Mouse (Mus musculus): Measurements from ENCODE around the gene Brpf1. TPM values are rescaled to one million over a fixed set of nuclear protein-coding genes. Genes with fewer than 3 reads are reported as not detected.

Brpf1 gene
- polyA plus RNA-seq (2012; ENCODE audit: insufficient read depth, low replicate concordance), result 10.2 and 16.6 TPM in 2 replicates

GRCm38 (mm10) chr6:113306986-113307349 lies at the start of gene Brpf1:
Gene Brpf1, plus strand, starts transcription at chr6:113307137.
- Histone ChIP-seq H3K4me1 (peaks cover 63% of the 10 kb centered on the region), H3K4me3 (replicated peaks) (peak within 1 kb of the TSS; percentile 97), H3K36me3 (replicated peaks; ENCODE audit: low read length) (peaks cover 30% of the 10 kb centered on the region), H3K9me3 (no peaks in the 10 kb centered on the region), H3K27me3 (replicated peaks) (no peaks in the 10 kb centered on the region)
- no peak for TF ChIP-seq FLI1 (IDR thresholded peaks at IDR 0.05; ENCODE audit: low read length)
- TF ChIP-seq GATA1 (IDR thresholded peaks at IDR 0.05; ENCODE audit: borderline replicate concordance, low read length), result no peak

GRCm38 (mm10) chr6:113261174-113261858 lies 45.6 kb upstream of the Brpf1 start:
- Histone ChIP-seq H3K4me1 (no peaks in the 10 kb centered on the region), H3K27me3 (replicated peaks) (no peaks in the 10 kb centered on the region), H3K36me3 (replicated peaks; ENCODE audit: low read length) (peaks cover 98% of the 10 kb centered on the region), H3K9me3 (no peaks in the 10 kb centered on the region), H3K4me3 (replicated peaks) (no peak overlapping the region)
- TF ChIP-seq GATA1 (IDR thresholded peaks at IDR 0.05; ENCODE audit: borderline replicate concordance, low read length) (no peak), FLI1 (IDR thresholded peaks at IDR 0.05; ENCODE audit: low read length) (no peak)

- Histone ChIP-seq H3K36me3 (replicated peaks; ENCODE audit: low read length) (peaks cover 99% of the 10 kb centered on the region), H3K9me3 (no peaks in the 10 kb centered on the region), H3K4me3 (replicated peaks) (no peak overlapping the region), H3K4me1 (no peaks in the 10 kb centered on the region), H3K27me3 (replicated peaks) (no peaks in the 10 kb centered on the region)
- no peak for TF ChIP-seq FLI1 (IDR thresholded peaks at IDR 0.05; ENCODE audit: low read length)
- no peak for TF ChIP-seq GATA1 (IDR thresholded peaks at IDR 0.05; ENCODE audit: borderline replicate concordance, low read length)
Measured at GRCm38 (mm10) chr6:113263531-113263930, 43.4 kb upstream of the Brpf1 start.

- H3K9me3 ChIP-seq, result no peaks in the 10 kb centered on the region
- no peak for TF ChIP-seq GATA1 (IDR thresholded peaks at IDR 0.05; ENCODE audit: borderline replicate concordance, low read length)
- TF ChIP-seq FLI1 (IDR thresholded peaks at IDR 0.05; ENCODE audit: low read length), result no peak
- H3K4me1 ChIP-seq, result no peaks in the 10 kb centered on the region
- peaks cover 99% of the 10 kb centered on the region for H3K36me3 ChIP-seq (replicated peaks; ENCODE audit: low read length)
- H3K27me3 ChIP-seq (replicated peaks), result no peaks in the 10 kb centered on the region
- no peak overlapping the region for H3K4me3 ChIP-seq (replicated peaks)
Measured at GRCm38 (mm10) chr6:113264429-113264828, 42.5 kb upstream of the Brpf1 start.

- Histone ChIP-seq H3K27me3 (replicated peaks) (no peaks in the 10 kb centered on the region), H3K36me3 (replicated peaks; ENCODE audit: low read length) (peaks cover 99% of the 10 kb centered on the region), H3K9me3 (no peaks in the 10 kb centered on the region), H3K4me3 (replicated peaks) (no peak overlapping the region), H3K4me1 (no peaks in the 10 kb centered on the region)
- no peak for TF ChIP-seq GATA1 (IDR thresholded peaks at IDR 0.05; ENCODE audit: borderline replicate concordance, low read length)
- TF ChIP-seq FLI1 (IDR thresholded peaks at IDR 0.05; ENCODE audit: low read length), result no peak
Measured at GRCm38 (mm10) chr6:113266996-113267655, 39.8 kb upstream of the Brpf1 start.

- Histone ChIP-seq H3K4me1 (no peaks in the 10 kb centered on the region), H3K36me3 (replicated peaks; ENCODE audit: low read length) (peaks cover 99% of the 10 kb centered on the region), H3K27me3 (replicated peaks) (no peaks in the 10 kb centered on the region), H3K4me3 (replicated peaks) (no peak overlapping the region), H3K9me3 (no peaks in the 10 kb centered on the region)
- TF ChIP-seq FLI1 (IDR thresholded peaks at IDR 0.05; ENCODE audit: low read length) (no peak), GATA1 (IDR thresholded peaks at IDR 0.05; ENCODE audit: borderline replicate concordance, low read length) (no peak)
Measured at GRCm38 (mm10) chr6:113267988-113268387, 38.9 kb upstream of the Brpf1 start.

GRCm38 (mm10) chr6:113272365-113272764 lies 34.6 kb upstream of the Brpf1 start:
- H3K9me3 ChIP-seq, result no peaks in the 10 kb centered on the region
- H3K4me1 ChIP-seq, result no peaks in the 10 kb centered on the region
- no peak for TF ChIP-seq FLI1 (IDR thresholded peaks at IDR 0.05; ENCODE audit: low read length)
- H3K27me3 ChIP-seq (replicated peaks), result no peaks in the 10 kb centered on the region
- H3K36me3 ChIP-seq (replicated peaks; ENCODE audit: low read length), result peaks cover 99% of the 10 kb centered on the region
- H3K4me3 ChIP-seq (replicated peaks), result no peak overlapping the region

GRCm38 (mm10) chr6:113276846-113277245 lies 30.1 kb upstream of the Brpf1 start:
- peaks cover under 1% of the 10 kb centered on the region; the same call in 1 of the 2 replicates for H3K4me1 ChIP-seq
- peaks cover 5% of the 10 kb centered on the region for H3K27me3 ChIP-seq (replicated peaks)
- TF ChIP-seq FLI1 (IDR thresholded peaks at IDR 0.05; ENCODE audit: low read length), result no peak
- no peak for TF ChIP-seq GATA1 (IDR thresholded peaks at IDR 0.05; ENCODE audit: borderline replicate concordance, low read length)
- peaks cover 94% of the 10 kb centered on the region for H3K36me3 ChIP-seq (replicated peaks; ENCODE audit: low read length)
- H3K9me3 ChIP-seq, result no peaks in the 10 kb centered on the region
- no peak overlapping the region for H3K4me3 ChIP-seq (replicated peaks)

- Histone ChIP-seq H3K36me3 (replicated peaks; ENCODE audit: low read length) (peaks cover 47% of the 10 kb centered on the region), H3K9me3 (no peaks in the 10 kb centered on the region), H3K4me3 (replicated peaks) (no peak overlapping the region), H3K27me3 (replicated peaks) (peaks cover 38% of the 10 kb centered on the region), H3K4me1 (peaks cover 26% of the 10 kb centered on the region)
- TF ChIP-seq GATA1 (IDR thresholded peaks at IDR 0.05; ENCODE audit: borderline replicate concordance, low read length) (no peak), FLI1 (IDR thresholded peaks at IDR 0.05; ENCODE audit: low read length) (no peak)
Measured at GRCm38 (mm10) chr6:113281676-113282075, 25.3 kb upstream of the Brpf1 start.

- H3K4me1 ChIP-seq, result peaks cover 29% of the 10 kb centered on the region
Measured at GRCm38 (mm10) chr6:113282101-113282802, 24.7 kb upstream of the Brpf1 start, which contains the start of gene Cpne9. Gene Cpne9, plus strand, starts transcription at chr6:113282307.

More at GRCm38 (mm10) chr6:113282101-113282802, 24.7 kb upstream of the Brpf1 start, which contains the start of gene Cpne9:
- Histone ChIP-seq H3K36me3 (replicated peaks; ENCODE audit: low read length) (peaks cover 41% of the 10 kb centered on the region), H3K27me3 (replicated peaks) (peaks cover 42% of the 10 kb centered on the region), H3K4me3 (replicated peaks) (no peak within 1 kb of the TSS), H3K9me3 (no peaks in the 10 kb centered on the region)
- no peak for TF ChIP-seq GATA1 (IDR thresholded peaks at IDR 0.05; ENCODE audit: borderline replicate concordance, low read length)
- no peak for TF ChIP-seq FLI1 (IDR thresholded peaks at IDR 0.05; ENCODE audit: low read length)

Measured in megakaryocyte, embryonic 14.5 days (primary cell).